Mouse (Mus musculus) cerebellum, adult 11 months (tissue): ENCODE results near the gene Nacc2.

Source experiments
- DNase-seq: peaks from one replicate; pipeline ENCODE4 v3.0.0; 2022

Nacc2 gene

GRCm38 (mm10) chr2:26123079-26123648, at the start of gene Nacc2:
Gene Nacc2 (minus strand): TSS chr2:26123220.
- DNase-seq = no peak

- no peak for DNase-seq
Measured at GRCm38 (mm10) chr2:26172166-26172565, 49.1 kb upstream of the Nacc2 start.

GRCm38 (mm10) chr2:26170376-26170775, 47.4 kb upstream of the Nacc2 start:
- no peak for DNase-seq

GRCm38 (mm10) chr2:26168843-26169579, 46.0 kb upstream of the Nacc2 start:
- DNase-seq = no peak

- DNase-seq = no peak
Measured at GRCm38 (mm10) chr2:26166890-26167289, 43.9 kb upstream of the Nacc2 start.

- DNase-seq = no peak
Measured at GRCm38 (mm10) chr2:26158064-26158463, 35.0 kb upstream of the Nacc2 start.

GRCm38 (mm10) chr2:26156191-26156977, 33.4 kb upstream of the Nacc2 start:
- DNase-seq = no peak

- DNase-seq = no peak
Measured at GRCm38 (mm10) chr2:26155737-26156136, 32.7 kb upstream of the Nacc2 start.

- no peak for DNase-seq
Measured at GRCm38 (mm10) chr2:26154586-26154985, 31.6 kb upstream of the Nacc2 start.

GRCm38 (mm10) chr2:26153909-26154340, 30.9 kb upstream of the Nacc2 start:
- no peak for DNase-seq

- no peak for DNase-seq
Measured at GRCm38 (mm10) chr2:26153295-26153694, 30.3 kb upstream of the Nacc2 start.

- DNase-seq = no peak
Measured at GRCm38 (mm10) chr2:26147706-26148370, 24.8 kb upstream of the Nacc2 start.

GRCm38 (mm10) chr2:26146337-26147042, 23.5 kb upstream of the Nacc2 start:
- peak; percentile 82 for DNase-seq

GRCm38 (mm10) chr2:26145113-26145512, 22.1 kb upstream of the Nacc2 start:
- no peak for DNase-seq

- no peak for DNase-seq
Measured at GRCm38 (mm10) chr2:26144331-26144730, 21.3 kb upstream of the Nacc2 start.

GRCm38 (mm10) chr2:26143556-26143955, 20.5 kb upstream of the Nacc2 start:
- peak; percentile 82 for DNase-seq

- no peak for DNase-seq
Measured at GRCm38 (mm10) chr2:26142986-26143385, 20.0 kb upstream of the Nacc2 start.

GRCm38 (mm10) chr2:26141893-26142635, 19.0 kb upstream of the Nacc2 start:
- DNase-seq = peak; percentile 68

- DNase-seq = no peak
Measured at GRCm38 (mm10) chr2:26140903-26141302, 17.9 kb upstream of the Nacc2 start.

GRCm38 (mm10) chr2:26140292-26140819, 17.3 kb upstream of the Nacc2 start:
- DNase-seq = peak; percentile 100

- no peak for DNase-seq
Measured at GRCm38 (mm10) chr2:26139545-26140206, 16.7 kb upstream of the Nacc2 start.
